Mouse (Mus musculus): Measurements from ENCODE around the gene Igfbp2. TPM values are rescaled to one million over a fixed set of nuclear protein-coding genes. Genes with fewer than 3 reads are reported as not detected.

Igfbp2 gene
- polyA plus RNA-seq, 1 experiment from 2014 or later: 148 TPM

- Histone ChIP-seq H3K9ac (ENCODE audit: low read depth, low read length) (no peak overlapping the region), H3K27me3 (ENCODE audit: control insufficient read depth, insufficient read depth, low read length) (no peaks in the 10 kb centered on the region; the same call in none of the 2 replicates), H3K4me3 (ENCODE audit: low read length) (no peak overlapping the region), H3K36me3 (ENCODE audit: control insufficient read depth, insufficient read depth, low read length) (no peaks in the 10 kb centered on the region), H3K4me1 (ENCODE audit: control insufficient read depth, insufficient read depth, low read length) (peaks cover 28% of the 10 kb centered on the region), H3K27ac (ENCODE audit: low read depth, low read length) (no peak overlapping the region), H3K4me2 (replicated peaks; ENCODE audit: low read depth, low read length) (no peak overlapping the region; the same call in 1 of the 2 replicates), H3K9me3 (ENCODE audit: control insufficient read depth, low read length) (no peaks in the 10 kb centered on the region)
- 7% methylated on average over 3 of the region's 3 CpGs for WGBS
- no peak for ATAC-seq (ENCODE audit: low FRiP score, low TSS enrichment)
These were observed 51.4 kb downstream of the Igfbp2 start for GRCm38 (mm10) chr1:72875708-72876107.

GRCm38 (mm10) chr1:72876111-72876510, 51.8 kb downstream of the Igfbp2 start:
- WGBS: 38% methylated on average over 3 of the region's 3 CpGs
- no peaks in the 10 kb centered on the region for H3K9me3 ChIP-seq (ENCODE audit: control insufficient read depth, low read length)
- H3K9ac ChIP-seq (ENCODE audit: low read depth, low read length): no peak overlapping the region

GRCm38 (mm10) chr1:72877892-72878291, 53.6 kb downstream of the Igfbp2 start:
- H3K4me3 ChIP-seq (ENCODE audit: low read length): no peak overlapping the region
- H3K4me2 ChIP-seq (replicated peaks; ENCODE audit: low read depth, low read length): peak overlapping the region; percentile 24; the same call in 1 of the 2 replicates
- ATAC-seq (ENCODE audit: low FRiP score, low TSS enrichment): no peak
- H3K9me3 ChIP-seq (ENCODE audit: control insufficient read depth, low read length): no peaks in the 10 kb centered on the region
- H3K27me3 ChIP-seq (ENCODE audit: control insufficient read depth, insufficient read depth, low read length): no peaks in the 10 kb centered on the region; the same call in none of the 2 replicates
- no peak overlapping the region; the same call in 1 of the 2 replicates for H3K27ac ChIP-seq (ENCODE audit: low read depth, low read length)
- no peak overlapping the region for H3K9ac ChIP-seq (ENCODE audit: low read depth, low read length)
- H3K36me3 ChIP-seq (ENCODE audit: control insufficient read depth, insufficient read depth, low read length): no peaks in the 10 kb centered on the region
- WGBS: 0% methylated on average over 3 of the region's 3 CpGs
- peaks cover 23% of the 10 kb centered on the region for H3K4me1 ChIP-seq (ENCODE audit: control insufficient read depth, insufficient read depth, low read length)

More at GRCm38 (mm10) chr1:72876111-72876510, 51.8 kb downstream of the Igfbp2 start:
- Histone ChIP-seq H3K4me1 (ENCODE audit: control insufficient read depth, insufficient read depth, low read length) (peaks cover 28% of the 10 kb centered on the region), H3K27me3 (ENCODE audit: control insufficient read depth, insufficient read depth, low read length) (no peaks in the 10 kb centered on the region; the same call in none of the 2 replicates), H3K4me3 (ENCODE audit: low read length) (no peak overlapping the region), H3K27ac (ENCODE audit: low read depth, low read length) (no peak overlapping the region), H3K36me3 (ENCODE audit: control insufficient read depth, insufficient read depth, low read length) (no peaks in the 10 kb centered on the region), H3K4me2 (replicated peaks; ENCODE audit: low read depth, low read length) (no peak overlapping the region; the same call in 1 of the 2 replicates)
- no peak for ATAC-seq (ENCODE audit: low FRiP score, low TSS enrichment)

GRCm38 (mm10) chr1:72878473-72879318, 54.4 kb downstream of the Igfbp2 start:
- H3K9ac ChIP-seq (ENCODE audit: low read depth, low read length): no peak overlapping the region
- peak overlapping the region; percentile 62; the same call in 1 of the 2 replicates for H3K27ac ChIP-seq (ENCODE audit: low read depth, low read length)
- peak; percentile 40; the same call in 1 of the 2 replicates for ATAC-seq (ENCODE audit: low FRiP score, low TSS enrichment)
- no peak overlapping the region for H3K4me3 ChIP-seq (ENCODE audit: low read length)
- H3K27me3 ChIP-seq (ENCODE audit: control insufficient read depth, insufficient read depth, low read length): no peaks in the 10 kb centered on the region; the same call in 1 of the 2 replicates
- peaks cover 20% of the 10 kb centered on the region for H3K4me1 ChIP-seq (ENCODE audit: control insufficient read depth, insufficient read depth, low read length)
- no peaks in the 10 kb centered on the region for H3K36me3 ChIP-seq (ENCODE audit: control insufficient read depth, insufficient read depth, low read length)
- 13% methylated on average over 25 of the region's 25 CpGs for WGBS
- H3K4me2 ChIP-seq (replicated peaks; ENCODE audit: low read depth, low read length): peak overlapping the region; percentile 24
- H3K9me3 ChIP-seq (ENCODE audit: control insufficient read depth, low read length): no peaks in the 10 kb centered on the region

- Histone ChIP-seq H3K4me1 (ENCODE audit: control insufficient read depth, insufficient read depth, low read length) (peaks cover 19% of the 10 kb centered on the region), H3K27me3 (ENCODE audit: control insufficient read depth, insufficient read depth, low read length) (no peaks in the 10 kb centered on the region; the same call in 1 of the 2 replicates), H3K9me3 (ENCODE audit: control insufficient read depth, low read length) (no peaks in the 10 kb centered on the region), H3K27ac (ENCODE audit: low read depth, low read length) (peak overlapping the region; percentile 62; the same call in 1 of the 2 replicates), H3K4me3 (ENCODE audit: low read length) (no peak overlapping the region), H3K36me3 (ENCODE audit: control insufficient read depth, insufficient read depth, low read length) (no peaks in the 10 kb centered on the region), H3K4me2 (replicated peaks; ENCODE audit: low read depth, low read length) (0 out of 2 replicates have a peak overlapping the region, but pooled peaks have one; percentile 24), H3K9ac (ENCODE audit: low read depth, low read length) (no peak overlapping the region)
- 39% methylated on average over 4 of the region's 4 CpGs for WGBS
- ATAC-seq (ENCODE audit: low FRiP score, low TSS enrichment): no peak
These were observed 55.0 kb downstream of the Igfbp2 start for GRCm38 (mm10) chr1:72879319-72879634.

- Histone ChIP-seq H3K27me3 (ENCODE audit: control insufficient read depth, insufficient read depth, low read length) (no peaks in the 10 kb centered on the region), H3K9ac (ENCODE audit: low read depth, low read length) (no peak overlapping the region)
- WGBS: 72% methylated on average over 11 of the region's 11 CpGs
These were observed 61.0 kb downstream of the Igfbp2 start for GRCm38 (mm10) chr1:72885111-72885818.

GRCm38 (mm10) chr1:72885819-72886169, 61.5 kb downstream of the Igfbp2 start:
- WGBS: 66% methylated on average over 7 of the region's 7 CpGs
- Histone ChIP-seq H3K4me2 (replicated peaks; ENCODE audit: low read depth, low read length) (no peak overlapping the region), H3K27ac (ENCODE audit: low read depth, low read length) (peak overlapping the region; percentile 51), H3K9me3 (ENCODE audit: control insufficient read depth, low read length) (no peaks in the 10 kb centered on the region), H3K36me3 (ENCODE audit: control insufficient read depth, insufficient read depth, low read length) (no peaks in the 10 kb centered on the region), H3K4me3 (ENCODE audit: low read length) (no peak overlapping the region), H3K27me3 (ENCODE audit: control insufficient read depth, insufficient read depth, low read length) (no peaks in the 10 kb centered on the region), H3K4me1 (ENCODE audit: control insufficient read depth, insufficient read depth, low read length) (no peaks in the 10 kb centered on the region), H3K9ac (ENCODE audit: low read depth, low read length) (no peak overlapping the region)
- ATAC-seq (ENCODE audit: low FRiP score, low TSS enrichment): no peak

More at GRCm38 (mm10) chr1:72885111-72885818, 61.0 kb downstream of the Igfbp2 start:
- no peaks in the 10 kb centered on the region for H3K4me1 ChIP-seq (ENCODE audit: control insufficient read depth, insufficient read depth, low read length)
- H3K4me3 ChIP-seq (ENCODE audit: low read length): no peak overlapping the region
- ATAC-seq (ENCODE audit: low FRiP score, low TSS enrichment): no peak
- peak overlapping the region; percentile 51; the same call in 1 of the 2 replicates for H3K27ac ChIP-seq (ENCODE audit: low read depth, low read length)
- no peaks in the 10 kb centered on the region for H3K36me3 ChIP-seq (ENCODE audit: control insufficient read depth, insufficient read depth, low read length)
- no peaks in the 10 kb centered on the region for H3K9me3 ChIP-seq (ENCODE audit: control insufficient read depth, low read length)
- H3K4me2 ChIP-seq (replicated peaks; ENCODE audit: low read depth, low read length): no peak overlapping the region

- no peaks in the 10 kb centered on the region for H3K4me1 ChIP-seq (ENCODE audit: control insufficient read depth, insufficient read depth, low read length)
- no peak overlapping the region for H3K4me3 ChIP-seq (ENCODE audit: low read length)
- no peak for ATAC-seq (ENCODE audit: low FRiP score, low TSS enrichment)
- WGBS: 31% methylated on average over 1 of the region's 1 CpGs
- H3K9ac ChIP-seq (ENCODE audit: low read depth, low read length): no peak overlapping the region
- H3K27me3 ChIP-seq (ENCODE audit: control insufficient read depth, insufficient read depth, low read length): no peaks in the 10 kb centered on the region
- H3K9me3 ChIP-seq (ENCODE audit: control insufficient read depth, low read length): no peaks in the 10 kb centered on the region
- H3K36me3 ChIP-seq (ENCODE audit: control insufficient read depth, insufficient read depth, low read length): no peaks in the 10 kb centered on the region
- no peak overlapping the region for H3K27ac ChIP-seq (ENCODE audit: low read depth, low read length)
- no peak overlapping the region for H3K4me2 ChIP-seq (replicated peaks; ENCODE audit: low read depth, low read length)
These were observed 63.6 kb downstream of the Igfbp2 start for GRCm38 (mm10) chr1:72887910-72888309.

- Histone ChIP-seq H3K9ac (ENCODE audit: low read depth, low read length) (no peak overlapping the region), H3K36me3 (ENCODE audit: control insufficient read depth, insufficient read depth, low read length) (no peaks in the 10 kb centered on the region)
These were observed 71.5 kb downstream of the Igfbp2 start for GRCm38 (mm10) chr1:72895821-72896220.

More at GRCm38 (mm10) chr1:72895821-72896220, 71.5 kb downstream of the Igfbp2 start:
- no peaks in the 10 kb centered on the region for H3K4me1 ChIP-seq (ENCODE audit: control insufficient read depth, insufficient read depth, low read length)
- H3K9me3 ChIP-seq (ENCODE audit: control insufficient read depth, low read length): no peaks in the 10 kb centered on the region
- no peaks in the 10 kb centered on the region for H3K27me3 ChIP-seq (ENCODE audit: control insufficient read depth, insufficient read depth, low read length)
- no peak for ATAC-seq (ENCODE audit: low FRiP score, low TSS enrichment)
- 62% methylated on average over 2 of the region's 2 CpGs for WGBS
- H3K4me2 ChIP-seq (replicated peaks; ENCODE audit: low read depth, low read length): no peak overlapping the region
- no peak overlapping the region for H3K27ac ChIP-seq (ENCODE audit: low read depth, low read length)
- H3K4me3 ChIP-seq (ENCODE audit: low read length): no peak overlapping the region

All from kidney, embryonic 14.5 days (tissue).